Mouse (Mus musculus) ES-E14 (cell line): Measurements from ENCODE around the gene Ssty1. TPM values are rescaled to one million over a fixed set of nuclear protein-coding genes. Genes with fewer than 3 reads are reported as not detected.
"Not testable (repeated sequence)": the region's sequence is repeated elsewhere in the genome, so short reads cannot be mapped to it uniquely, and the experiment has no call there.

ENCODE experiments used
- DNase-seq: peaks from one replicate; pipeline ENCODE4 v3.0.0-alpha.2; 2013; ENCODE audit warnings: low read depth, low spot score
- H3K27ac ChIP-seq: 2 replicates; pipeline ENCODE4 v1.5.1; 2012; ENCODE audit warnings: low read depth, mild to moderate bottlenecking, low read length, moderate library complexity, mixed read lengths; ENCODE audit not compliant: poor library complexity, insufficient read depth, severe bottlenecking
- H3K36me3 ChIP-seq: 2 replicates; pipeline ENCODE4 v1.6.1; 2012; ENCODE audit warnings: mild to moderate bottlenecking, low read length, moderate library complexity, mixed read lengths; ENCODE audit not compliant: control insufficient read depth, poor library complexity, insufficient read depth, severe bottlenecking
- H3K4me1 ChIP-seq, 2 experiments: fragments of 150-350 bp in 1 of 2; sonication (generic) in 1 of 2; 2 replicates each; pipeline ENCODE4 v1.6.1; 2012; ENCODE audit warnings: low read length in 2 of 2, mild to moderate bottlenecking in 1 of 2, mixed read lengths in 1 of 2; ENCODE audit not compliant: control insufficient read depth in 2 of 2, insufficient read depth in 2 of 2, poor library complexity in 1 of 2
- H3K4me3 ChIP-seq, 2 experiments: fragments of 150-350 bp in 1 of 2; sonication (generic) in 1 of 2; 2 replicates each; pipeline ENCODE4 v1.5.1; 2012; ENCODE audit warnings: low read length in 2 of 2, low read depth in 1 of 2, mild to moderate bottlenecking in 1 of 2, mixed read lengths in 1 of 2; ENCODE audit not compliant: insufficient read depth in 1 of 2, poor library complexity in 1 of 2, severe bottlenecking in 1 of 2
- H3K9ac ChIP-seq: 2 replicates; pipeline ENCODE4 v1.6.1; 2012; ENCODE audit warnings: low read depth, mild to moderate bottlenecking, low read length, mixed read lengths; ENCODE audit not compliant: poor library complexity, insufficient read depth, severe bottlenecking
- H3K9me3 ChIP-seq: fragments of 150-350 bp; sonication (generic); 2 replicates; pipeline ENCODE4 v1.6.1; 2012; ENCODE audit warnings: low read depth, mild to moderate bottlenecking, low read length; ENCODE audit not compliant: control insufficient read depth, insufficient read depth
- in situ Hi-C, 2 experiments: fragments of 600-800 bp; cut with MboI; formaldehyde crosslinking; loops; one replicate each; pipeline ENCODE4 v1.15.1; 2025; ENCODE audit warnings: low sequenced_read_pairs in 2 of 2, inconsistent platforms in 1 of 2; ENCODE audit not compliant: unreplicated experiment in 2 of 2
- total RNA-seq: library from RNA; depleted of rRNA; stranded (reverse); fragments of 300-350 nt; gene quantifications from 2 replicates; pipeline ENCODE4 v1.2.3, GENCODE M21; 2012; rRNA removed

The Ssty1 gene
- not detected in 2 replicates for total RNA-seq

GRCm38 (mm10) chrY:18088816-18089215 lies at the start of gene Ssty1:
Gene Ssty1, plus strand, starts transcription at chrY:18089116.
- in situ Hi-C loops, H3K27ac ChIP-seq: not testable (repeated sequence)

GRCm38 (mm10) chrY:18061712-18062111 lies 27.2 kb upstream of the Ssty1 start, which contains the start of gene Gm21764:
Gene Gm21764, minus strand, starts transcription at chrY:18061812.
- DNase-seq, H3K9ac ChIP-seq, H3K4me1 ChIP-seq, H3K9me3 ChIP-seq, in situ Hi-C loops, H3K36me3 ChIP-seq, H3K27ac ChIP-seq, H3K4me3 ChIP-seq: not testable (repeated sequence)

More at GRCm38 (mm10) chrY:18088816-18089215, at the start of gene Ssty1:
- not testable (repeated sequence) for H3K36me3 ChIP-seq, H3K9ac ChIP-seq, H3K9me3 ChIP-seq, H3K4me3 ChIP-seq, H3K4me1 ChIP-seq, DNase-seq

Other genes with a start within 250 kb of the Ssty1 start
- gene Gm21904, start 242.8 kb upstream of the Ssty1 start, total RNA-seq: not detected in 2 replicates
- gene Gm20772, start 214.4 kb upstream of the Ssty1 start, total RNA-seq: not detected in 2 replicates
- not detected in 2 replicates for gene Gm20831, start 214.4 kb upstream of the Ssty1 start, total RNA-seq
- gene Srsy, start 151.8 kb upstream of the Ssty1 start, total RNA-seq: not detected in 2 replicates
- not detected in 2 replicates for gene Gm21764, start 27.3 kb upstream of the Ssty1 start, total RNA-seq